Mouse (Mus musculus) CH12.LX (cell line): ENCODE measurements around the gene C1qtnf9. TPM values are rescaled to one million over a fixed set of nuclear protein-coding genes. Genes with fewer than 3 reads are reported as not detected.

Experiments used
- DNase-seq: peaks from one replicate; pipeline ENCODE4 v3.0.0-alpha.2; 2013; ENCODE audit errors: extremely low read depth
- H3K27ac ChIP-seq: 2 replicates; pipeline ENCODE4 v1.5.1; 2012; ENCODE audit warnings: low read depth, mild to moderate bottlenecking, control low read depth, moderate library complexity; ENCODE audit not compliant: insufficient read depth
- H3K27me3 ChIP-seq: replicated peaks from 2 replicates; pipeline ENCODE3; 2012; ENCODE audit warnings: inconsistent platforms
- H3K36me3 ChIP-seq, 2 experiments: replicated peaks in 1 of 2; 2 replicates each; pipeline versions ENCODE3 to v1.6.1; 2012; ENCODE audit warnings: inconsistent platforms in 1 of 2, low read length in 1 of 2, mild to moderate bottlenecking in 1 of 2, mixed read lengths in 1 of 2, moderate library complexity in 1 of 2; ENCODE audit not compliant: control insufficient read depth in 1 of 2, insufficient read depth in 1 of 2
- H3K4me1 ChIP-seq, 2 experiments: 2 replicates each; pipeline ENCODE4 v1.6.1; 2012; ENCODE audit warnings: inconsistent platforms in 1 of 2, moderate library complexity in 1 of 2; ENCODE audit not compliant: insufficient read depth in 2 of 2, control insufficient read depth in 1 of 2
- H3K4me2 ChIP-seq: 2 replicates; pipeline ENCODE4 v1.6.1; 2012; ENCODE audit warnings: low read depth, mild to moderate bottlenecking, control low read depth; ENCODE audit not compliant: poor library complexity, insufficient read depth, severe bottlenecking
- H3K4me3 ChIP-seq, 3 experiments: fragments of 150-350 bp in 1 of 3; sonication (generic) in 1 of 3; replicated peaks in 1 of 3; 2 replicates each; pipeline versions ENCODE3 to v1.5.1; 2011 to 2012; ENCODE audit warnings: low read depth in 2 of 3, low read length in 2 of 3, mild to moderate bottlenecking in 2 of 3, moderate library complexity in 2 of 3, control low read depth in 1 of 3, improper control_type of control experiment in 1 of 3, inconsistent platforms in 1 of 3, mixed read lengths in 1 of 3; ENCODE audit not compliant: poor library complexity in 1 of 3
- H3K79me2 ChIP-seq: replicated peaks from 2 replicates; pipeline ENCODE4 v1.6.1; 2012; ENCODE audit warnings: mild to moderate bottlenecking, moderate library complexity; ENCODE audit not compliant: control insufficient read depth, poor library complexity, insufficient read depth, severe bottlenecking; ENCODE audit errors: extremely low read depth
- H3K9ac ChIP-seq: 2 replicates; pipeline ENCODE4 v1.6.1; 2012; ENCODE audit warnings: low read depth, mild to moderate bottlenecking, control low read depth, moderate library complexity; ENCODE audit not compliant: insufficient read depth
- H3K9me3 ChIP-seq: replicated peaks from 2 replicates; pipeline ENCODE3; 2012; ENCODE audit warnings: low read length, inconsistent platforms, mixed read lengths
- CTCF ChIP-seq, 2 experiments: IDR thresholded peaks in 1 of 2; conservative IDR thresholded peaks in 1 of 2; 2 replicates each; pipeline ENCODE4 v1.5.1; 2011 to 2012; ENCODE audit warnings: low read depth in 2 of 2, low read length in 2 of 2, improper control_type of control experiment in 1 of 2, inconsistent platforms in 1 of 2, mild to moderate bottlenecking in 1 of 2, moderate library complexity in 1 of 2
- ELF1 ChIP-seq: IDR thresholded peaks from 2 replicates; pipeline ENCODE4 v1.6.1; 2014; ENCODE audit warnings: low read depth, mild to moderate bottlenecking, inconsistent platforms, low read length, improper control_type of control experiment
- ETS1 ChIP-seq: conservative IDR thresholded peaks from 2 replicates; pipeline ENCODE4 v1.6.1; 2012; ENCODE audit warnings: low read depth, mild to moderate bottlenecking, inconsistent platforms, low read length, improper control_type of control experiment, moderate library complexity
- GABPA ChIP-seq: IDR thresholded peaks from 2 replicates; pipeline ENCODE4 v1.6.1; 2012; ENCODE audit warnings: low read depth, low read length, improper control_type of control experiment, inconsistent platforms; ENCODE audit not compliant: insufficient replicate concordance
- IRF4 ChIP-seq: IDR thresholded peaks from 2 replicates; pipeline ENCODE4 v1.6.1; 2014; ENCODE audit warnings: low read depth, mild to moderate bottlenecking, inconsistent platforms, low read length, improper control_type of control experiment
- JUND ChIP-seq: conservative IDR thresholded peaks from 2 replicates; pipeline ENCODE4 v1.6.1; 2011; ENCODE audit warnings: low read depth, low read length, improper control_type of control experiment
- MAFK ChIP-seq: IDR thresholded peaks from 2 replicates; pipeline ENCODE4 v1.6.1; 2011; ENCODE audit warnings: low read length, improper control_type of control experiment; ENCODE audit not compliant: insufficient replicate concordance
- MAZ ChIP-seq: IDR thresholded peaks from 2 replicates; pipeline ENCODE4 v1.6.1; 2012; ENCODE audit warnings: low read depth, mild to moderate bottlenecking, inconsistent platforms, low read length, improper control_type of control experiment, moderate library complexity
- MXI1 ChIP-seq: IDR thresholded peaks from 2 replicates; pipeline ENCODE4 v1.6.1; 2011; ENCODE audit warnings: mild to moderate bottlenecking, low read depth, low read length, improper control_type of control experiment
- MYC ChIP-seq: IDR thresholded peaks from 2 replicates; pipeline ENCODE4 v1.6.1; 2011; ENCODE audit warnings: low read depth, mild to moderate bottlenecking, improper control_type of control experiment, low read length
- NRF1 ChIP-seq: IDR thresholded peaks from 2 replicates; pipeline ENCODE4 v1.6.1; 2014; ENCODE audit warnings: low read depth, mild to moderate bottlenecking, inconsistent platforms, low read length, improper control_type of control experiment, moderate library complexity
- POLR2A ChIP-seq: IDR thresholded peaks from 2 replicates; pipeline ENCODE4 v1.6.1; 2011; ENCODE audit warnings: low read depth, mild to moderate bottlenecking, improper control_type of control experiment, low read length
- RAD21 ChIP-seq: IDR thresholded peaks from 2 replicates; pipeline ENCODE4 v1.6.1; 2011; ENCODE audit warnings: low read depth, mild to moderate bottlenecking, low read length, improper control_type of control experiment, moderate library complexity
- SIN3A ChIP-seq: IDR thresholded peaks from 2 replicates; pipeline ENCODE4 v1.6.1; 2012; ENCODE audit warnings: low read length, improper control_type of control experiment, inconsistent platforms
- SMC3 ChIP-seq: IDR thresholded peaks from 2 replicates; pipeline ENCODE4 v1.6.1; 2011; ENCODE audit warnings: low read depth, low read length, improper control_type of control experiment
- TBP ChIP-seq: conservative IDR thresholded peaks from 2 replicates; pipeline ENCODE4 v1.6.1; 2011; ENCODE audit warnings: low read depth, low read length, improper control_type of control experiment
- TCF12 ChIP-seq: IDR thresholded peaks from 2 replicates; pipeline ENCODE4 v1.6.1; 2014; ENCODE audit warnings: low read depth, mild to moderate bottlenecking, inconsistent platforms, low read length, improper control_type of control experiment
- UBTF ChIP-seq: IDR thresholded peaks from 2 replicates; pipeline ENCODE4 v1.6.1; 2012; ENCODE audit warnings: low read depth, mild to moderate bottlenecking, inconsistent platforms, low read length, improper control_type of control experiment, moderate library complexity
- USF1 ChIP-seq: IDR thresholded peaks from 2 replicates; pipeline ENCODE4 v1.6.1; 2014; ENCODE audit warnings: low read depth, mild to moderate bottlenecking, inconsistent platforms, low read length, improper control_type of control experiment
- USF2 ChIP-seq: conservative IDR thresholded peaks from 2 replicates; pipeline ENCODE4 v1.6.1; 2011; ENCODE audit warnings: low read depth, low read length, improper control_type of control experiment
- ZC3H11A ChIP-seq: IDR thresholded peaks from 2 replicates; pipeline ENCODE4 v1.6.1; 2012; ENCODE audit warnings: low read depth, mild to moderate bottlenecking, inconsistent platforms, low read length, improper control_type of control experiment
- ZMIZ1 ChIP-seq: IDR thresholded peaks from 2 replicates; pipeline ENCODE4 v1.6.1; 2012; ENCODE audit warnings: low read depth, mild to moderate bottlenecking, inconsistent platforms, low read length, improper control_type of control experiment
- dilution Hi-C: fragments of 300-500 bp; cut with MboI; formaldehyde crosslinking; loops from 2 replicates; pipeline ENCODE4 v1.14.3; 2020; ENCODE audit warnings: low sequenced_read_pairs; ENCODE audit not compliant: extremely low pct_unique_long_range_greater_than_20kb, extremely low pct_ligation_motif_present
- in situ Hi-C: fragments of 300-500 bp; cut with MboI; formaldehyde crosslinking; loops from 3 replicates; pipeline ENCODE4 v1.14.3; 2019; ENCODE audit warnings: low sequenced_read_pairs, low pct_ligation_motif_present, low pct_unique_long_range_greater_than_20kb, mixed read lengths
- polyA plus RNA-seq: library from polyadenylated mRNA; unstranded; fragments of >175 nt; gene quantifications from 2 replicates; pipeline ENCODE4 v1.2.1, GENCODE M21; 2012; ENCODE audit warnings: low read depth; ENCODE audit not compliant: insufficient read length
- total RNA-seq, 2 experiments: library from RNA; depleted of rRNA; stranded (reverse); fragments of 300-350 nt in 1 of 2; fragments of >200 nt in 1 of 2; gene quantifications; 2 replicates each; pipeline ENCODE4 v1.2.3; 2012 to 2014

Gene C1qtnf9
- total and polyA plus RNA-seq, 3 experiments: 0.20 TPM; not detected in 2

- dilution Hi-C loops: no loop called here
- peaks cover 0 to 25% of the 10 kb centered on the region in 2 experiments; a peak in 2 of 4 replicates for H3K4me1 ChIP-seq
- TF ChIP-seq ZMIZ1 (no peak), USF2 (no peak), ZC3H11A (no peak), GABPA (no peak), TBP (no peak), MXI1 (no peak), SMC3 (no peak), SIN3A (no peak), ELF1 (no peak)
- H3K9ac ChIP-seq: no peak overlapping the region
- DNase-seq: no peak
- H3K36me3 ChIP-seq: peaks cover 50 to 90% of the 10 kb centered on the region in 2 experiments
- no peak overlapping the region for H3K4me2 ChIP-seq
- no peaks in the 10 kb centered on the region for H3K9me3 ChIP-seq
- in situ Hi-C loops: no loop called here
- no peak overlapping the region for H3K27ac ChIP-seq
- no peaks in the 10 kb centered on the region for H3K79me2 ChIP-seq
- no peak overlapping the region for H3K4me3 ChIP-seq
- no peaks in the 10 kb centered on the region for H3K27me3 ChIP-seq
These were observed 34.1 kb downstream of the C1qtnf9 start for GRCm38 (mm10) chr14:60802026-60802425.

- in situ Hi-C loops (no loop called here), dilution Hi-C loops (no loop called here)
- no peak overlapping the region for H3K4me3 ChIP-seq
- no peak for DNase-seq
- peaks cover 0 to 34% of the 10 kb centered on the region in 2 experiments; a peak in 2 of 4 replicates for H3K4me1 ChIP-seq
- H3K36me3 ChIP-seq: peaks cover 36 to 89% of the 10 kb centered on the region in 2 experiments
- no peaks in the 10 kb centered on the region for H3K27me3 ChIP-seq
- no peaks in the 10 kb centered on the region for H3K9me3 ChIP-seq
- H3K9ac ChIP-seq: no peak overlapping the region
- TF ChIP-seq ETS1 (no peak), TCF12 (no peak), JUND (no peak), SMC3 (no peak), MAFK (no peak)
- H3K4me2 ChIP-seq: no peak overlapping the region
- no peaks in the 10 kb centered on the region for H3K79me2 ChIP-seq
- H3K27ac ChIP-seq: no peak overlapping the region
These were observed 37.0 kb downstream of the C1qtnf9 start for GRCm38 (mm10) chr14:60804978-60805377.

GRCm38 (mm10) chr14:60805871-60806270 is 37.9 kb downstream of the C1qtnf9 start:
- H3K4me3 ChIP-seq: no peak overlapping the region
- no peak overlapping the region for H3K4me2 ChIP-seq
- H3K27me3 ChIP-seq: no peaks in the 10 kb centered on the region
- in situ Hi-C loops (no loop called here), dilution Hi-C loops (no loop called here)
- no peaks in the 10 kb centered on the region for H3K9me3 ChIP-seq
- H3K36me3 ChIP-seq: peaks cover 36 to 91% of the 10 kb centered on the region in 2 experiments
- H3K27ac ChIP-seq: no peak overlapping the region
- H3K4me1 ChIP-seq: peaks cover 0 to 33% of the 10 kb centered on the region in 2 experiments; a peak in 2 of 4 replicates
- no peaks in the 10 kb centered on the region for H3K79me2 ChIP-seq
- H3K9ac ChIP-seq: no peak overlapping the region
- DNase-seq: no peak
- TF ChIP-seq POLR2A: no peak
- TF ChIP-seq MAZ: no peak
- no peak for TF ChIP-seq ZC3H11A
- no peak for TF ChIP-seq CTCF (conservative IDR thresholded peaks at IDR 0.05 in 1 of 2, IDR thresholded peaks at IDR 0.05 in 1 of 2; ENCODE audit: low read depth in 2 of 2, low read length in 2 of 2)
- TF ChIP-seq USF2: no peak
- TF ChIP-seq MXI1: no peak
- TF ChIP-seq TBP: no peak
- no peak for TF ChIP-seq ETS1
- TF ChIP-seq RAD21: no peak
- no peak for TF ChIP-seq MYC
- no peak for TF ChIP-seq JUND
- TF ChIP-seq TCF12: no peak
- TF ChIP-seq USF1: no peak
- no peak for TF ChIP-seq IRF4
- no peak for TF ChIP-seq SIN3A
- no peak for TF ChIP-seq NRF1
- TF ChIP-seq GABPA: no peak
- no peak for TF ChIP-seq UBTF
